Comparison of ENCODE assay signal across 19 mouse cellular contexts in genomic region chr8:107153326-107154210, GRCm38 (mm10). TPM values are rescaled to one million over a fixed set of nuclear protein-coding genes. Genes with fewer than 3 reads are reported as not detected.
A peak's percentile ranks its signal among the peaks of the same experiment; 100 is the strongest.
DNase-seq lines count a peak whose midpoint lies in the region; ATAC-seq lines count a peak whose summit lies in the region.
"Had no signal": no experiment of that assay in that cellular context is flagged by ENCODE, and none has a peak within 500 bp of the region (broad histone marks: within the 10 kb centered on the region; RNA-seq: fewer than 3 reads in every experiment).

No protein-coding gene starts in this region.

- H3K27me3 ChIP-seq in limb, embryonic 15.5 days: no peaks in the 10 kb centered on the region
- no peaks in the 10 kb centered on the region for H3K27me3 ChIP-seq in limb, embryonic 10.5 days (ENCODE audit: low read depth, poor library complexity, severe bottlenecking)
- H3K27me3 ChIP-seq: forebrain, embryonic 13.5 days; liver, embryonic 13.5 days; midbrain, embryonic 13.5 days had no signal

- peak; percentile 34 for DNase-seq in kidney, adult 11 months
- no peak for DNase-seq in kidney, postnatal 10 days
- no peak for DNase-seq in limb, embryonic 10.5 days (ENCODE audit: low spot score)
- peak; percentile 26 for DNase-seq in urinary bladder, postnatal 14 days (ENCODE audit: low spot score)
- DNase-seq in urinary bladder, adult 2 months (ENCODE audit: low spot score): no peak
- DNase-seq in layer of hippocampus, adult 18-20 months (ENCODE audit: low spot score in 2 of 2): no peak
- DNase-seq: adrenal gland, postnatal 10 days; cerebellum, adult 9-10 months; gastrocnemius, postnatal 36 days; heart, postnatal 36 days; liver, embryonic 13.5 days; lung, adult 2 months had no signal

- H3K36me3 ChIP-seq in limb, embryonic 15.5 days: peaks cover 30% of the 10 kb centered on the region
- H3K36me3 ChIP-seq in limb, embryonic 10.5 days: peaks cover 68% of the 10 kb centered on the region

- no peaks in the 10 kb centered on the region for H3K9me3 ChIP-seq in limb, embryonic 15.5 days
- H3K9me3 ChIP-seq in limb, embryonic 10.5 days (replicated peaks): no peaks in the 10 kb centered on the region
- H3K9me3 ChIP-seq: forebrain, embryonic 13.5 days; liver, embryonic 13.5 days; midbrain, embryonic 13.5 days had no signal

- H3K27ac ChIP-seq in limb, embryonic 15.5 days: 0 out of 2 replicates have a peak overlapping the region, but pooled peaks have one; percentile 4
- no peak overlapping the region for H3K27ac ChIP-seq in limb, embryonic 10.5 days
- H3K27ac ChIP-seq: forebrain, embryonic 13.5 days; hindbrain, embryonic 14.5 days; liver, embryonic 13.5 days; macrophage; midbrain, embryonic 13.5 days had no signal

- no peak overlapping the region for H3K9ac ChIP-seq in limb, embryonic 15.5 days
- H3K9ac ChIP-seq: forebrain, embryonic 13.5 days; hindbrain, embryonic 14.5 days; liver, embryonic 13.5 days; midbrain, embryonic 13.5 days had no signal

- no peak for ATAC-seq in limb, embryonic 15.5 days (ENCODE audit: insufficient number of reproducible peaks, low FRiP score, low TSS enrichment, low read depth)
- ATAC-seq: activated CD4-positive, CD25-positive, alpha-beta regulatory T cell, adult 4 months; forebrain, embryonic 13.5 days; inflammation-experienced regulatory T-cells, adult 6 months; midbrain, embryonic 13.5 days had no signal

- 94% methylated on average over 14 of the region's 14 CpGs for WGBS in limb, embryonic 15.5 days
- 97% methylated on average over 14 of the region's 14 CpGs for WGBS in limb, embryonic 10.5 days

- no peak overlapping the region for H3K4me3 ChIP-seq in limb, embryonic 15.5 days
- no peak overlapping the region for H3K4me3 ChIP-seq in limb, embryonic 10.5 days
- H3K4me3 ChIP-seq: forebrain, embryonic 13.5 days; liver, embryonic 13.5 days; midbrain, embryonic 13.5 days had no signal

- no peak overlapping the region for H3K4me2 ChIP-seq in limb, embryonic 15.5 days
- H3K4me2 ChIP-seq: forebrain, embryonic 13.5 days; hindbrain, embryonic 14.5 days; liver, embryonic 13.5 days; midbrain, embryonic 13.5 days had no signal

- peaks cover 10% of the 10 kb centered on the region for H3K4me1 ChIP-seq in limb, embryonic 15.5 days
- H3K4me1 ChIP-seq in limb, embryonic 10.5 days: peaks cover 14% of the 10 kb centered on the region

RNA-seq across cellular contexts. Expression of gene Cyb5b, which starts 3.1 kb away (rescaled TPM):
- polyA plus RNA-seq in limb, embryonic 15.5 days (2015; fragmentation: Nextera tagmentation; extraction: Ambion mirVana): 74.5 and 76.8 TPM in 2 replicates
- polyA plus RNA-seq in limb, embryonic 10.5 days (2016; fragmentation: Nextera tagmentation; extraction: Ambion mirVana): 126 and 128 TPM in 2 replicates
- 136 and 138 TPM in 2 replicates for polyA plus RNA-seq in urinary bladder, adult 2 months (2012; rRNA removed)
- total RNA-seq in layer of hippocampus, adult 18-20 months (2021): 100 to 1,000 TPM; 106 to 113 TPM

RNA-seq across cellular contexts. Expression of gene Terf2, which starts 57.2 kb away (rescaled TPM):
- polyA plus RNA-seq in limb, embryonic 15.5 days (2015; fragmentation: Nextera tagmentation; extraction: Ambion mirVana): 16.5 and 18.2 TPM in 2 replicates
- polyA plus RNA-seq in limb, embryonic 10.5 days (2016; fragmentation: Nextera tagmentation; extraction: Ambion mirVana): 16.4 and 18.1 TPM in 2 replicates
- polyA plus RNA-seq in urinary bladder, adult 2 months (2012; rRNA removed): 18.5 and 22.1 TPM in 2 replicates
- total RNA-seq in layer of hippocampus, adult 18-20 months (2021): 10 to 100 TPM; 36.6 to 36.9 TPM

Comparison
In these comparisons a context has a peak if more than half of its experiments do, and no peak if none do; other contexts are left out.
1. DNase-seq: peak in kidney, adult 11 months (single experiment) and urinary bladder, postnatal 14 days (single experiment); none in kidney, postnatal 10 days (single experiment), limb, embryonic 10.5 days (single experiment), urinary bladder, adult 2 months (single experiment) and layer of hippocampus, adult 18-20 months (0 of 2).